Mouse (Mus musculus) left cerebral cortex, postnatal 14 days (tissue): Measurements from ENCODE around the gene Cep152. TPM values are rescaled to one million over a fixed set of nuclear protein-coding genes. Genes with fewer than 3 reads are reported as not detected.

ENCODE experiments used
- DNase-seq, 2 experiments: peaks; one replicate each; pipeline ENCODE4 v3.0.0; 2021 to 2022; ENCODE audit warnings: low spot score in 2 of 2, mixed read lengths in 1 of 2
- intact Hi-C: fragments of 180-260 bp; cut with DNase I; formaldehyde crosslinking; loops from one replicate; pipeline ENCODE4 v1.15.1; 2025
- long read RNA-seq, 2 experiments: library from polyadenylated mRNA; stranded (forward); transcript quantifications; one replicate each; pipeline ENCODE4 v2.0.0; 2021
- total RNA-seq, 2 experiments: library from RNA; stranded (reverse); gene quantifications; 2 replicates each; pipeline ENCODE4 v1.2.3; 2021

The Cep152 gene
- 1 to 10 TPM; 1.7 to 2.2 TPM for total RNA-seq
- long read RNA-seq, experiment 1, partial matches to known transcripts, result 1 of 2 reads
- long read RNA-seq, experiment 1, other reads (novel, unspliced or antisense), result 1 of 2 reads
- long read RNA-seq, experiment 2, partial matches to known transcripts, result 0 of 2 reads
- long read RNA-seq, experiment 2, other reads (novel, unspliced or antisense), result 2 of 2 reads

- peak; percentile 95 to 97 for DNase-seq
- intact Hi-C loops, result no loop called here
These were observed at the start of gene Cep152 for GRCm38 (mm10) chr2:125624837-125625351. TSS of gene Cep152 (minus strand) at chr2:125625113.

GRCm38 (mm10) chr2:125672957-125673631 is 48.2 kb upstream of the Cep152 start, which contains the start of gene Eid1:
TSS of gene Eid1 (plus strand) at chr2:125673095.
- peak; percentile 88 to 89 for DNase-seq
- intact Hi-C loops, result no loop called here

DNA sequence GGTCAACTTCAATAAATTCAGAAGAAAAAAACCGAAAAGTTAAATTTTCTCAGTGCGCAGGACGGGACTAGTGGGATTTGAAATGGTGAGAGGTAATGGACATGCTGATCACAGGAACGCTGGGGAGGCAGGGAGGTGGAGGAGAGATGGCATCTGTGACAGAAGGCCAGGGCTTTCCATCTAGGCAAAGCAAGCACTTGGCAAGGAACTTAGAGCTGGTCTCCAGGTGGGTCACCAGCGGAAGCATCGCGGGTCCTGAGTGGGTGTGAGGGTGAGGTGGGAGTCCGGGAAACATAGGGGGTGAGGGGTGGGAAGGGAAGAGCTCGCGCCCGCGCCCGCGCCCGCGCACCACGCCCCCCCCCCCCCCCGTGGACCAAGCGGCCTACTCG is 47.6 kb upstream of the Cep152 start:
- DNase-seq, result peak; percentile 36 to 38
- intact Hi-C loops, result no loop called here

DNA sequence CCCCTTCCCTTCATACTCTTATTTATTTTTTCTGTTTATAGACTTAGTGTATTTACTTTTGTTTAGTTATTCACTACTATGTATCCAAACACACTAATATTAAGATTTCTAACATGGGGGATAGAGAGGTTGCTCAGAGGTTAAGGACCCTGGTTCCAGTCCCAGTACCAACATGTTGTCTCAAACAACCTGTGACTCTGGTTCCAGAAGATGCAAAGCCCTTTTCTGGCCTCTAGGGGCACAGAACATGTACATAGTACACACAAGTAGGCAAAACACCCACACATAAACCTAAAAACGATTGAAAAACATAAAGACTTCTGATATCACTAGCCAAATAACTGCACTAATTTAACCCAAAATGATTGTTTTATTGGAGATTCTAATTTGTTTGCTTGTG is 45.9 kb upstream of the Cep152 start:
- intact Hi-C loops, result no loop called here
- DNase-seq, result no peak

DNA sequence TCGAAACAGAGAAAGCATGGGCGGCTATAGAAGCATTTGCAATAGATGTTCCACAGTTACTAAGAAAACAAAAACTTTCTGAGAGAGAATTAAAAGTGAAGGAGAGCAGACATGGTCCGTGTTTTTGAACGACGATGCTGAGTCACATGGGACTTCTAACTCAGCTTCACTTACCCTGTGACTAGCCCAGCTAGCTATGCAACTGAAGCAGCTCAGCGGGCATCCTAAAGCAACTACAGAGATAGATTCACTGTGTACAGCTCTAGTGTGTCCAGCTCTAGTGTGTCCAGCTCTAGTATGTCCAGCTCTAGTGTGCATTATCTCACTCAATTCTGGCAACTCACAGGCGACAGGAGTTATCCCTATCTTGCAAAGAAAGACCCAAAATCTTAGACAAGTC is 42.8 kb upstream of the Cep152 start:
- intact Hi-C loops, result loop anchor here (10.0 kb wide), 2 partner anchors 167 to 857 kb away; no protein-coding TSS in a partner anchor
- no peak for DNase-seq

- intact Hi-C loops, result loop anchor here (10.0 kb wide), 2 partner anchors 168 to 858 kb away; no protein-coding TSS in a partner anchor
These were observed 42.3 kb upstream of the Cep152 start for GRCm38 (mm10) chr2:125667184-125667583.

GRCm38 (mm10) chr2:125666668-125667067 is 41.8 kb upstream of the Cep152 start:
- DNase-seq, result no peak
- intact Hi-C loops, result loop anchor here (10.0 kb wide), 2 partner anchors 168 to 858 kb away; no protein-coding TSS in a partner anchor

More at GRCm38 (mm10) chr2:125667184-125667583, 42.3 kb upstream of the Cep152 start:
- DNase-seq, result no peak

GRCm38 (mm10) chr2:125665909-125666308 is 41.0 kb upstream of the Cep152 start:
- no peak for DNase-seq
- intact Hi-C loops, result loop anchor here (10.0 kb wide), 2 partner anchors 169 to 859 kb away; no protein-coding TSS in a partner anchor

GRCm38 (mm10) chr2:125665213-125665612 is 40.3 kb upstream of the Cep152 start:
- intact Hi-C loops, result loop anchor here (10.0 kb wide), 2 partner anchors 170 to 860 kb away; no protein-coding TSS in a partner anchor
- DNase-seq, result no peak

GRCm38 (mm10) chr2:125662517-125662916 is 37.6 kb upstream of the Cep152 start:
- no peak for DNase-seq
- intact Hi-C loops, result loop anchor here (10.0 kb wide), 2 partner anchors 172 to 862 kb away; no protein-coding TSS in a partner anchor

- intact Hi-C loops, result loop anchor here (1.0 to 10.0 kb wide), 3 partner anchors 70 to 864 kb away; no protein-coding TSS in a partner anchor
- DNase-seq, result no peak
These were observed 36.2 kb upstream of the Cep152 start for GRCm38 (mm10) chr2:125661156-125661555.

GRCm38 (mm10) chr2:125660537-125661130 is 35.7 kb upstream of the Cep152 start:
- intact Hi-C loops, result loop anchor here (1.0 to 10.0 kb wide), 3 partner anchors 71 to 864 kb away; no protein-coding TSS in a partner anchor
- no peak for DNase-seq

DNA sequence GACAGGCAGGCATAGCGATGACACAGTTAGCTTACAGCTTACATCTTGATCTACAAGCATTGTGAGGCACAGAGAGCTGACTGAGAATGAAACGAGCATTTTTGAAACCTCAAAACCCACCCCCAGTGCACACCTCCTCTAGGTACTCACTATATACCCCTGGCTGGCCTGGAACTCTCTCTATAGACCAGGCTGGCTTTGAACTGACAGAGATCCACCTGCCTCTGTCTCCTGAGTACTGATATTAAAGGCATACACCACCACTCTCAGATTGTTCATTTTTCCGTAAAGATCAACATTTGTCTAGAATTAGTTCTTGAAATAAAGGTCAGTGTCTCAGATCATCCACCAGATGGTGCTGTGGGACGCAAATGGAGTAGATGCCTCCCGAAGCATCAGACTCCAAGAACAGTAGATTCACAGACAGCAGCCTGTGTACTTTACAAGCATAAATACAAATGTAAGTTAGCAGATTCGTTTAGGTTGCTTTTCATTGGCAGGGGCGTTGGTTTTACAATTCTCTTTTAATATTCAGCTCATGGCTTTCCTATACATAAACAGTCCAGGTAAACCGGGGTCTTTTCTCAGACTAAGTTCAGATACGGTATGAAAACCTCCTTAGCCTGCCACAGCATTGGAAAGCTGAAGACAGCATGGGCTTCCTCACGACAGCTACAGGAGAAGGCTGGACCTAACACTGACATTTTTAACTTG is 35.1 kb upstream of the Cep152 start:
- intact Hi-C loops, result loop anchor here (10.0 kb wide), 2 partner anchors 175 to 865 kb away; no protein-coding TSS in a partner anchor
- peak; percentile 73 to 77 for DNase-seq

- no peak for DNase-seq
- intact Hi-C loops, result no loop called here
These were observed 30.5 kb upstream of the Cep152 start for GRCm38 (mm10) chr2:125655391-125655790.

GRCm38 (mm10) chr2:125653286-125653685 is 28.4 kb upstream of the Cep152 start:
- no peak for DNase-seq
- intact Hi-C loops, result no loop called here

GRCm38 (mm10) chr2:125651563-125651962 is 26.6 kb upstream of the Cep152 start:
- intact Hi-C loops, result no loop called here
- no peak for DNase-seq

GRCm38 (mm10) chr2:125650742-125651352 is 25.9 kb upstream of the Cep152 start:
- intact Hi-C loops, result no loop called here
- DNase-seq, result no peak

- intact Hi-C loops, result no loop called here
- no peak for DNase-seq
These were observed 25.1 kb upstream of the Cep152 start for GRCm38 (mm10) chr2:125650038-125650437.

DNA sequence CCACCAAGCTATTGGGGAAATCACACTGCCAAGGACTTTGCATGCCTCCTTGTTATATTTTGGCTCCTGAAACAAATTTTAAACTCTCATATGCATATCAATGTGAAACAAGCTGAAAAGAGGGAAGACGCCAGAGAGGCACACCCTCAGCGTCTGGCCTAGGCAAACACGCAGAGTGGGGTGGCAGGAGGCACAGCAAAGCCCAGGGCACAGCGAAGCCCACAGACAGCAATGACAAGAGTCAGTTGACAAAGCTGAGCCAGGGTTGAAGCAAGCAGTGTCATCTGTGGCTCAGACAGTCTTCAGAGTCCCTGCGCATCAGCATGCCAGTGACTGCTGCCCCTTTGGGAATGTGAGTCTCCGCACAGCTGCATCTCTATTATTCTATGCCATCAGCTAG is 20.0 kb upstream of the Cep152 start:
- DNase-seq, result no peak
- intact Hi-C loops, result no loop called here
